Mouse (Mus musculus): ENCODE measurements at regions not wholly inside any gene's neighbourhood (a gene's known extent, or its start where the extent isn't known, plus 50 kb on each side); places are given as distances from the start of the nearest gene placed in this dataset.
"Not testable (repeated sequence)": the region's sequence is repeated elsewhere in the genome, so short reads cannot be mapped to it uniquely, and the experiment has no call there.

DNA sequence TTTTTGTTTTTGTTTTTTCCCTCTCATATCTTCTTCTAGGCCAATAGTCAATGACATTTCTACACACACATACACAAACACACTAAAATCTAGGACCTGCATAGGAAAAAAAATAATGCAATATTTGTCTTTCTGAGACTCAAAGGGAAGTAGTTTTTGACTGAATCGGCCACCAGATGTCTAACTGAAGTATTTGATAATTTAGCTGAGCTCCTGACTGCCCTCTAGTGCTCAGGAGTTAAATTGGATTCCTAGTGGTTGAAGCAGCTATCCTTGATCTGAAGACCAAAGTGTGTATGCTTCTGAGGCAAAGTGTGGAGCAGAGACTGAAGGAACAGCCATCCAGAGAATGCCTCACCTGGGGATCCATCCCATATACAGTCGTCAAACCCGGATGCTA lies 672.2 kb downstream of the Dad1 start:
- not testable (repeated sequence) for TF ChIP-seq POLR2A (IDR thresholded peaks at IDR 0.05; ENCODE audit: control insufficient read depth, low read depth, low read length); CTCF (IDR thresholded peaks at IDR 0.05; ENCODE audit: control insufficient read depth, insufficient read depth, insufficient replicate concordance, low read depth, low read length)

Data from testis, adult 2 months (tissue).